Mouse (Mus musculus) gastrocnemius, adult 2 months (tissue): Measurements from ENCODE around the gene Gcc1. TPM values are rescaled to one million over a fixed set of nuclear protein-coding genes. Genes with fewer than 3 reads are reported as not detected.

Source experiments
- DNase-seq: peaks from one replicate; pipeline ENCODE4 v3.0.0; 2022
- H3K27ac ChIP-seq: fragments of 200-600 bp; 2 replicates; pipeline ENCODE4 v1.8.1; 2022; ENCODE audit warnings: mild to moderate bottlenecking
- H3K4me3 ChIP-seq: fragments of 200-600 bp; 2 replicates; pipeline ENCODE4 v1.8.1; 2022; ENCODE audit warnings: mild to moderate bottlenecking, moderate library complexity
- CTCF ChIP-seq: fragments of 200-600 bp; IDR thresholded peaks from 2 replicates; pipeline ENCODE4 v1.8.1; 2022; ENCODE audit warnings: antibody characterized with exemption, mild to moderate bottlenecking, moderate library complexity
- intact Hi-C: fragments of 180-260 bp; cut with DNase I; formaldehyde crosslinking; loops from one replicate; pipeline ENCODE4 v1.15.1; 2025
- total RNA-seq, 2 experiments: library from RNA; stranded (reverse); gene quantifications; 2 replicates each; pipeline ENCODE4 v1.2.3; 2021

Gene Gcc1
- total RNA-seq, 2 experiments from 2014 or later: 5.8 to 7.9 TPM

GRCm38 (mm10) chr6:28369966-28370683, 58.1 kb downstream of the Gcc1 start:
- Histone ChIP-seq H3K4me3 (no peak overlapping the region), H3K27ac (no peak overlapping the region)
- intact Hi-C loops: no loop called here
- no peak for DNase-seq
- no peak for TF ChIP-seq CTCF

- no peak overlapping the region for H3K27ac ChIP-seq
- no peak for DNase-seq
- no peak for TF ChIP-seq CTCF
- no peak overlapping the region for H3K4me3 ChIP-seq
- intact Hi-C loops: no loop called here
Observed at GRCm38 (mm10) chr6:28367575-28367974, 60.6 kb downstream of the Gcc1 start.

Other genes starting within 250 kb of the Gcc1 start
- gene Zfp800, start 30.4 kb downstream of the Gcc1 start, total RNA-seq: 1 to 10 TPM; 6.0 to 7.4 TPM
- 10 to 100 TPM; 75.7 to 82.4 TPM for gene Arf5, start 4.8 kb downstream of the Gcc1 start, total RNA-seq
- not detected for gene Fscn3, start 601 bp downstream of the Gcc1 start, total RNA-seq
- not detected for gene Pax4, start 21.0 kb upstream of the Gcc1 start, total RNA-seq
- gene Snd1, start 46.7 kb upstream of the Gcc1 start, total RNA-seq: 10 to 100 TPM; 40.4 to 41.0 TPM